ENCODE assay signal across 31 mouse cellular contexts in the genomic region with DNA sequence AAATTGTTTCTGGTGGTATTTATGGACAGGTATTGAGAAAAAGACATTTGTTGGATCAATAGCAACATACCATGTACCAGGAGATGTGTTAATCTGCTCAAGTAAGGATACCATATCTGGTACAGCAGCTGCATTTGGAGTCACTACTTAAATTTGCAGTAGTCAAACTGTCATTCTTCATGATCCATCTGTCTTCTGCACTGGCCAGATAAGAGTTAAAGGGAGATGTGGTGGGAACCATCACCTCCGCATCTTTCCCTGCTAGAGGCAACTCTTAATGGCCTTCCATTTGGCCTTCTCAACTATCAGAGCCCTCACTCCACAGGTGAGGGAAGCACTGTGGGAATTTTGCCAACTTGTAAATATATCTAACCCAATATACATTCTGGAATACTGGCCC. TPM values are rescaled to one million over a fixed set of nuclear protein-coding genes. Genes with fewer than 3 reads are reported as not detected.
A peak's percentile ranks its signal among the peaks of the same experiment; 100 is the strongest.
DNase-seq lines count a peak whose midpoint lies in the region; ATAC-seq and TF ChIP-seq lines count a peak whose summit lies in the region.
"Had no signal": no experiment of that assay in that cellular context is flagged by ENCODE, and none has a peak within 500 bp of the region (broad histone marks: within the 10 kb centered on the region; RNA-seq: fewer than 3 reads in every experiment).

No protein-coding gene starts in this region.

- no peaks in the 10 kb centered on the region for H3K79me2 ChIP-seq in MEL (ENCODE audit: control insufficient read depth, insufficient read depth, low read length, poor library complexity)

- no peak overlapping the region for H3K4me3 ChIP-seq in MEL (ENCODE audit: control insufficient read depth in 1 of 2, insufficient read depth in 1 of 2, low read depth in 2 of 2, low read length in 2 of 2)
- H3K4me3 ChIP-seq in liver, embryonic 15.5 days (replicated peaks) = no peak overlapping the region
- H3K4me3 ChIP-seq: embryonic facial prominence, embryonic 10.5 days; embryonic facial prominence, embryonic 15.5 days; heart, embryonic 13.5 days; hindbrain, embryonic 10.5 days; hindbrain, embryonic 15.5 days; kidney, embryonic 15.5 days; limb, embryonic 10.5 days; limb, embryonic 15.5 days; lung, embryonic 15.5 days; megakaryocyte, embryonic 14.5 days; midbrain, embryonic 13.5 days; neural tube, embryonic 13.5 days had no signal

- no peaks in the 10 kb centered on the region for H3K27me3 ChIP-seq in MEL (ENCODE audit: control insufficient read depth in 1 of 2, insufficient read depth in 2 of 2, low read length in 2 of 2)
- no peaks in the 10 kb centered on the region for H3K27me3 ChIP-seq in liver, embryonic 15.5 days
- H3K27me3 ChIP-seq: embryonic facial prominence, embryonic 15.5 days; heart, embryonic 13.5 days; hindbrain, embryonic 15.5 days; kidney, embryonic 15.5 days; limb, embryonic 15.5 days; lung, embryonic 15.5 days; megakaryocyte, embryonic 14.5 days; midbrain, embryonic 13.5 days; neural tube, embryonic 13.5 days had no signal

- H3K36me3 ChIP-seq in MEL (ENCODE audit: control insufficient read depth in 1 of 2, insufficient read depth in 2 of 2, low read length in 2 of 2) = peaks cover 9 to 13% of the 10 kb centered on the region in 2 experiments
- peaks cover 96% of the 10 kb centered on the region for H3K36me3 ChIP-seq in liver, embryonic 15.5 days (replicated peaks)

- no peaks in the 10 kb centered on the region for H3K9me3 ChIP-seq in MEL (replicated peaks; ENCODE audit: insufficient read depth, low read length)
- H3K9me3 ChIP-seq in liver, embryonic 15.5 days (replicated peaks) = no peaks in the 10 kb centered on the region
- H3K9me3 ChIP-seq: embryonic facial prominence, embryonic 10.5 days; embryonic facial prominence, embryonic 15.5 days; heart, embryonic 13.5 days; hindbrain, embryonic 10.5 days; hindbrain, embryonic 15.5 days; kidney, embryonic 15.5 days; limb, embryonic 10.5 days; limb, embryonic 15.5 days; lung, embryonic 15.5 days; megakaryocyte, embryonic 14.5 days; midbrain, embryonic 13.5 days; neural tube, embryonic 13.5 days had no signal

- no peak overlapping the region for H3K9ac ChIP-seq in MEL (ENCODE audit: control insufficient read depth, low read depth, low read length, poor library complexity, severe bottlenecking)
- no peak overlapping the region for H3K9ac ChIP-seq in liver, embryonic 15.5 days
- H3K9ac ChIP-seq: embryonic facial prominence, embryonic 15.5 days; heart, embryonic 13.5 days; hindbrain, embryonic 15.5 days; kidney, embryonic 15.5 days; limb, embryonic 15.5 days; lung, embryonic 15.5 days; midbrain, embryonic 13.5 days; neural tube, embryonic 13.5 days had no signal

- TF ChIP-seq RAD21 in MEL (IDR thresholded peaks at IDR 0.05; ENCODE audit: low read depth, low read length) = no peak

- 0 out of 4 replicates have a peak, but pooled peaks cover 0 to 2% of the 10 kb centered on the region in 2 experiments for H3K4me1 ChIP-seq in MEL (ENCODE audit: control insufficient read depth in 1 of 2, insufficient read depth in 2 of 2, low read length in 2 of 2)
- peaks cover 59% of the 10 kb centered on the region for H3K4me1 ChIP-seq in liver, embryonic 15.5 days (replicated peaks)
- H3K4me1 ChIP-seq: embryonic facial prominence, embryonic 10.5 days; embryonic facial prominence, embryonic 15.5 days; heart, embryonic 13.5 days; hindbrain, embryonic 10.5 days; kidney, embryonic 15.5 days; limb, embryonic 10.5 days; limb, embryonic 15.5 days; lung, embryonic 15.5 days; midbrain, embryonic 13.5 days; neural tube, embryonic 13.5 days had no signal

- peak; percentile 56 to 67 for TF ChIP-seq EP300 in MEL (IDR thresholded peaks at IDR 0.05; ENCODE audit: low read depth in 1 of 2, low read length in 2 of 2)

- no peak for TF ChIP-seq POLR2A in MEL (IDR thresholded peaks at IDR 0.05; ENCODE audit: control insufficient read depth in 1 of 2, insufficient read depth in 1 of 2, low read depth in 1 of 2, low read length in 2 of 2, poor library complexity in 1 of 2)

- WGBS in liver, embryonic 15.5 days (ENCODE audit: insufficient replicate concordance) = 13% methylated on average over 1 of the region's 1 CpGs

- peak overlapping the region; percentile 29 for H3K4me2 ChIP-seq in liver, embryonic 15.5 days
- H3K4me2 ChIP-seq: embryonic facial prominence, embryonic 15.5 days; heart, embryonic 13.5 days; hindbrain, embryonic 15.5 days; kidney, embryonic 15.5 days; limb, embryonic 15.5 days; lung, embryonic 15.5 days; midbrain, embryonic 13.5 days; neural tube, embryonic 13.5 days had no signal

- TF ChIP-seq CTCF in MEL (IDR thresholded peaks at IDR 0.05 in 2 of 3, conservative IDR thresholded peaks at IDR 0.05 in 1 of 3; ENCODE audit: control insufficient read depth in 1 of 3, insufficient read depth in 1 of 3, low read depth in 2 of 3, low read length in 3 of 3, poor library complexity in 1 of 3, severe bottlenecking in 1 of 3) = no peak

- DNase-seq in MEL (ENCODE audit: low read depth, low spot score) (peak; percentile 50), liver (peak; percentile 39)
- peak; percentile 63 for DNase-seq in c-Kit-positive CD71-positive TER-119-negative erythroid progenitor cells, embryonic 14.5 days (ENCODE audit: low read depth)
- no peak for DNase-seq in ovary, postnatal 10 days (ENCODE audit: low spot score)
- DNase-seq in right cerebral cortex, adult 18-20 months = no peak
- no peak for DNase-seq in spleen, adult 12 weeks (ENCODE audit: low spot score)
- DNase-seq in thymus, postnatal 4 days = no peak
- DNase-seq: cerebellum, adult 11-12 months; cerebellum, postnatal 14 days; heart, postnatal 10 days; kidney, adult 18-20 months; kidney, postnatal 36 days; layer of hippocampus, postnatal 36 days; right cerebral cortex, postnatal 25 days; spleen, adult 18-20 months; thymus, postnatal 36 days had no signal

- H3K27ac ChIP-seq in MEL (ENCODE audit: control insufficient read depth, low read depth, low read length) = no peak overlapping the region
- peak overlapping the region; percentile 56 for H3K27ac ChIP-seq in liver, embryonic 15.5 days (replicated peaks)
- H3K27ac ChIP-seq: embryonic facial prominence, embryonic 10.5 days; embryonic facial prominence, embryonic 15.5 days; heart, embryonic 13.5 days; hindbrain, embryonic 10.5 days; hindbrain, embryonic 15.5 days; kidney, embryonic 15.5 days; limb, embryonic 10.5 days; limb, embryonic 15.5 days; lung, embryonic 15.5 days; midbrain, embryonic 13.5 days; neural tube, embryonic 13.5 days had no signal

- ATAC-seq in liver, embryonic 15.5 days (ENCODE audit: insufficient read depth) = peak; percentile 85
- ATAC-seq: forebrain, embryonic 14.5 days; inflammation-experienced regulatory T-cells, adult 6 months; midbrain, embryonic 13.5 days had no signal

TF ChIP-seq in MEL, 35 proteins besides CTCF, POLR2A, EP300 and RAD21:
- peak; percentile 85 for TF ChIP-seq TAL1 (IDR thresholded peaks at IDR 0.05; ENCODE audit: low read length)
- no peak for TF ChIP-seq GABPA (IDR thresholded peaks at IDR 0.05; ENCODE audit: low read depth, low read length)
- no peak for TF ChIP-seq E2F4 (IDR thresholded peaks at IDR 0.05; ENCODE audit: borderline replicate concordance, low read depth, low read length)
- 0 out of 2 replicates have a peak, but pooled peaks have one; percentile 42 for TF ChIP-seq MYB (IDR thresholded peaks at IDR 0.05; ENCODE audit: low read depth, low read length)
- no peak for TF ChIP-seq MAZ (IDR thresholded peaks at IDR 0.05; ENCODE audit: low read depth, low read length)
- peak; percentile 61; the same call in 1 of the 2 replicates for TF ChIP-seq TCF12 (IDR thresholded peaks at IDR 0.05; ENCODE audit: low read depth, low read length)
- peak; percentile 68 for TF ChIP-seq GATA1 (IDR thresholded peaks at IDR 0.05; ENCODE audit: low read depth, low read length)
- TF ChIP-seq ZMIZ1 (IDR thresholded peaks at IDR 0.05; ENCODE audit: low read depth, low read length) = no peak
- TF ChIP-seq POLR2AphosphoS2 (IDR thresholded peaks at IDR 0.05; ENCODE audit: low read length) = no peak; the same call in 1 of the 2 replicates

RNA-seq across cellular contexts. Expression of a gene that starts 12.0 kb away (rescaled TPM):
- total RNA-seq in MEL (2012; rRNA removed) = 0.95 and 1.0 TPM in 2 replicates
- 1 to 10 TPM in 1 of 2 experiments, not detected in 1; 1.8 TPM for polyA plus RNA-seq in MEL (2012; ENCODE audit: insufficient read depth in 1 of 2, insufficient read length in 2 of 2, low read depth in 1 of 2, low replicate concordance in 2 of 2, missing spikeins in 1 of 2)
- 22.9 and 31.8 TPM in 2 replicates for polyA plus RNA-seq in liver, embryonic 15.5 days (2015; fragmentation: Nextera tagmentation; extraction: Ambion mirVana)

RNA-seq across cellular contexts. Expression of a gene that starts 58.7 kb away (rescaled TPM):
- 17.3 and 18.5 TPM in 2 replicates for total RNA-seq in MEL (2012; rRNA removed)
- polyA plus RNA-seq in MEL (2012; ENCODE audit: insufficient read depth in 1 of 2, insufficient read length in 2 of 2, low read depth in 1 of 2, low replicate concordance in 2 of 2, missing spikeins in 1 of 2) = 10 to 100 TPM in 1 of 2 experiments, not detected in 1; 16.0 TPM
- polyA plus RNA-seq in liver, embryonic 15.5 days (2015; fragmentation: Nextera tagmentation; extraction: Ambion mirVana) = 11.5 and 14.4 TPM in 2 replicates

RNA-seq across cellular contexts. Expression of a gene that starts 58.8 kb away (rescaled TPM):
- 15.3 and 16.6 TPM in 2 replicates for total RNA-seq in MEL (2012; rRNA removed)
- 10 to 100 TPM in 1 of 2 experiments, not detected in 1; 30.0 TPM for polyA plus RNA-seq in MEL (2012; ENCODE audit: insufficient read depth in 1 of 2, insufficient read length in 2 of 2, low read depth in 1 of 2, low replicate concordance in 2 of 2, missing spikeins in 1 of 2)
- polyA plus RNA-seq in liver, embryonic 15.5 days (2015; fragmentation: Nextera tagmentation; extraction: Ambion mirVana) = 11.4 and 13.3 TPM in 2 replicates

RNA-seq across cellular contexts. Expression of a gene that starts 59.0 kb away (rescaled TPM):
- 0.08 and 0.13 TPM in 2 replicates for total RNA-seq in MEL (2012; rRNA removed)
- polyA plus RNA-seq in MEL (2012; ENCODE audit: insufficient read depth in 1 of 2, insufficient read length in 2 of 2, low read depth in 1 of 2, low replicate concordance in 2 of 2, missing spikeins in 1 of 2) = under 1 TPM in 1 of 2 experiments, not detected in 1; 0.14 TPM
- polyA plus RNA-seq in liver, embryonic 15.5 days (2015; fragmentation: Nextera tagmentation; extraction: Ambion mirVana) = 0.30 TPM in 1 of 2 replicates, not detected in the other

Comparison
In these comparisons a context has a peak if more than half of its experiments do, and no peak if none do; other contexts are left out.
1. DNase-seq: peak in MEL (single experiment), c-Kit-positive CD71-positive TER-119-negative erythroid progenitor cells, embryonic 14.5 days (single experiment) and liver (single experiment); none in ovary, postnatal 10 days (single experiment), right cerebral cortex, adult 18-20 months (single experiment), spleen, adult 12 weeks (single experiment) and thymus, postnatal 4 days (single experiment).